Mouse (Mus musculus): ENCODE measurements around the gene Prpf6.

DNA sequence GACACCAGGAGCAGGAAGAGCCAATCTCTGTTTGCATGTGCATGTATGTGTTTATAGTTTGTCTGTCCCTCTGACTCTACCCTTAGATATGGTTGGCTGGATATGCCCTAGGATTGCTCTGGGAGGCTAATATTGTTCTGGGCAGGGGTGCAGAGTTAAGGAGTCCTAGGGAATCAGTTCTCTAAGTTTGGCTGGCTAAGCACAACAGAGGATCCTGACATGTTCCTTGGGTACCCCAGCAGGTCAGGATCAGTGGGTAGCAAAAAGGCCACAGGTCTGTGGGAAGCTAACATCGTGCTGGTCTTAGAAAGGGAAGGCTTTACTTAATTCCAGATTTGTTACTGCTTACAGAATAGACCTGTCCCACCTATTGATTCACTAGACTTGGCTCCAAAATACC, 12.0 kb upstream of the Prpf6 start:
- TF ChIP-seq CTCF (IDR thresholded peaks at IDR 0.05) (no peak), EP300 (IDR thresholded peaks at IDR 0.05) (no peak)

Measured in lung, postnatal 0 days (tissue).